ENCODE assay signal across 11 mouse cellular contexts in the genomic region with DNA sequence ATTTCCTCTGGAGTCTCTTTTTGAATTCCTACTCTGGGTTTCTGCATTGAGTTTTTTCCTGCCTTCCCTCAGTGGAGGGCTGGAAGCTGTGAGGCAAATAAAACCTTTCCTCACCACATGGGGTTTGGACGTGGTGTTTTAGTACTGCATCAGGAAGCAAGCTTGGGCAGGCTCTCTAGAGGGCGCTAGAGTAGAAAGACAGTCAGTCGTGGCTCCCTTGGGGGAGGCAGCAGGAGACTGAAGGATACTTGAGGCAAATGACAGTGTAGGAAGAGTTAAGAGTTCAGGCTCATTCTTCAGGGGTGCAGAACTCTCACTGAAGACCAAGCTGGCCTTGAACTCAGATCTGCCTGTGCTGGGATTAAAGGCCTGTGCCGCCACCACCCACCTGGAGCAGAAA.
A peak's percentile ranks its signal among the peaks of the same experiment; 100 is the strongest.
DNase-seq lines count a peak whose midpoint lies in the region; ATAC-seq and TF ChIP-seq lines count a peak whose summit lies in the region.
"Had no signal": no experiment of that assay in that cellular context is flagged by ENCODE, and none has a peak within 500 bp of the region (broad histone marks: within the 10 kb centered on the region; RNA-seq: fewer than 3 reads in every experiment).

No protein-coding gene starts in this region.

- no peak for DNase-seq in frontal cortex, postnatal 36 days (ENCODE audit: low spot score in 2 of 2)
- DNase-seq in midbrain, embryonic 14.5 days = peak; percentile 21
- DNase-seq in midbrain, embryonic 11.5 days (ENCODE audit: low spot score, missing footprints) = no peak
- peak; percentile 36 for DNase-seq in brain, embryonic 14.5 days (ENCODE audit: low read depth)
- DNase-seq in thymus, postnatal 0 days (ENCODE audit: low spot score) = peak; percentile 18
- no peak for DNase-seq in left cerebral cortex, postnatal 25 days (ENCODE audit: low spot score in 2 of 2)
- DNase-seq in urinary bladder, postnatal 10 days (ENCODE audit: low spot score) = no peak
- DNase-seq: kidney, postnatal 14 days; right cerebral cortex, postnatal 25 days had no signal

- no peaks in the 10 kb centered on the region for H3K4me1 ChIP-seq in midbrain, embryonic 14.5 days (ENCODE audit: control insufficient read depth, insufficient read depth, low read length)
- no peaks in the 10 kb centered on the region for H3K4me1 ChIP-seq in midbrain, embryonic 11.5 days (ENCODE audit: control insufficient read depth, insufficient read depth, low read length)

- no peak overlapping the region for H3K4me2 ChIP-seq in midbrain, embryonic 14.5 days (ENCODE audit: low read length)
- no peak overlapping the region for H3K4me2 ChIP-seq in midbrain, embryonic 11.5 days
- H3K4me2 ChIP-seq: forebrain, embryonic 15.5 days had no signal

- TF ChIP-seq POLR2A in brain, embryonic 14.5 days (IDR thresholded peaks at IDR 0.05; ENCODE audit: borderline replicate concordance, extremely low read depth, insufficient read depth, insufficient read length, poor library complexity, severe bottlenecking) = no peak

- H3K9me3 ChIP-seq in midbrain, embryonic 14.5 days (ENCODE audit: control insufficient read depth, low read length) = no peaks in the 10 kb centered on the region
- H3K9me3 ChIP-seq in midbrain, embryonic 11.5 days (ENCODE audit: control insufficient read depth, low read length) = no peaks in the 10 kb centered on the region
- H3K9me3 ChIP-seq: forebrain, embryonic 15.5 days had no signal

- peak; percentile 28; the same call in 1 of the 2 replicates for TF ChIP-seq CTCF in brain, embryonic 14.5 days (IDR thresholded peaks at IDR 0.05; ENCODE audit: borderline replicate concordance, extremely low read depth, insufficient read depth, insufficient read length)

- no peak overlapping the region for H3K4me3 ChIP-seq in midbrain, embryonic 14.5 days (replicated peaks; ENCODE audit: low read depth, low read length)
- H3K4me3 ChIP-seq in midbrain, embryonic 11.5 days (ENCODE audit: low read depth, low read length) = no peak overlapping the region
- H3K4me3 ChIP-seq: forebrain, embryonic 15.5 days had no signal

- WGBS in midbrain, embryonic 14.5 days = 29% methylated on average over 4 of the region's 4 CpGs
- 36% methylated on average over 4 of the region's 4 CpGs for WGBS in midbrain, embryonic 11.5 days

- no peak overlapping the region for H3K9ac ChIP-seq in midbrain, embryonic 14.5 days (replicated peaks; ENCODE audit: low read length)
- H3K9ac ChIP-seq in midbrain, embryonic 11.5 days (ENCODE audit: low read length) = no peak overlapping the region
- H3K9ac ChIP-seq: forebrain, embryonic 15.5 days had no signal

- intact Hi-C loops in left cerebral cortex, postnatal 25 days (cut with DNase I) = no loop called here

- no peaks in the 10 kb centered on the region for H3K27me3 ChIP-seq in midbrain, embryonic 14.5 days (ENCODE audit: control insufficient read depth, insufficient read depth, low read length)
- H3K27me3 ChIP-seq in midbrain, embryonic 11.5 days (ENCODE audit: control insufficient read depth, insufficient read depth, low read length) = no peaks in the 10 kb centered on the region
- H3K27me3 ChIP-seq: forebrain, embryonic 15.5 days had no signal

- ATAC-seq in frontal cortex, adult (ENCODE audit: low TSS enrichment) = peak; percentile 51; the same call in 1 of the 2 replicates
- no peak for ATAC-seq in midbrain, embryonic 14.5 days (ENCODE audit: low FRiP score, low TSS enrichment)
- no peak for ATAC-seq in midbrain, embryonic 11.5 days (ENCODE audit: low FRiP score)
- ATAC-seq: forebrain, embryonic 15.5 days had no signal

- no peak overlapping the region for H3K27ac ChIP-seq in midbrain, embryonic 14.5 days (replicated peaks; ENCODE audit: low read depth, low read length)
- H3K27ac ChIP-seq in midbrain, embryonic 11.5 days (ENCODE audit: low read depth, low read length) = no peak overlapping the region
- H3K27ac ChIP-seq: forebrain, embryonic 15.5 days had no signal

- H3K36me3 ChIP-seq in midbrain, embryonic 14.5 days (ENCODE audit: control insufficient read depth, insufficient read depth, low read length) = no peaks in the 10 kb centered on the region
- no peaks in the 10 kb centered on the region for H3K36me3 ChIP-seq in midbrain, embryonic 11.5 days (ENCODE audit: control insufficient read depth, insufficient read depth, low read length)
- H3K36me3 ChIP-seq: forebrain, embryonic 15.5 days had no signal

Comparison
In these comparisons a context has a peak if more than half of its experiments do, and no peak if none do; other contexts are left out.
1. DNase-seq: peak in midbrain, embryonic 14.5 days (single experiment), brain, embryonic 14.5 days (single experiment) and thymus, postnatal 0 days (single experiment); none in frontal cortex, postnatal 36 days (0 of 2), midbrain, embryonic 11.5 days (single experiment), left cerebral cortex, postnatal 25 days (0 of 2) and urinary bladder, postnatal 10 days (single experiment).